ENCODE assay signal across 16 mouse cellular contexts in the genomic region with DNA sequence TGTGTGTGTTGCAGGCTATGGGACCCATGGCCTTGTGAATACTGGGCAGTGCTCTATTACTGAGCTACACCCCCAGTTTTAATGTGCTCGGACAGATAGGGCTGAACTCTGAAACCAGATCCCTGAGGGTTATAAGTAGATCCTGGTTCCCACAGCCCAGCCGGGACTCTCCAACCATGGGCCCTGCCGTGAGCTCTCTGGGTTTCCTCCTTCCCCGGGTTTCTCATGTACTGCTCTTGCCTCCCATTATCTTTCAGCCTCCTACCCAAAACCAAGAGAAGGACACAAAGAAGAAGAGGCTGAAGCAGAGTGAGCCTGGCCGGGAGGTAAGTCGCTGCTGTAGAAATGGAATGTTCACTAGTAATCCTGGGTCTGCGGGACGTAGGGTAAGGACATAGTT. TPM values are rescaled to one million over a fixed set of nuclear protein-coding genes. Genes with fewer than 3 reads are reported as not detected.
DNase-seq lines count a peak whose midpoint lies in the region; ATAC-seq and TF ChIP-seq lines count a peak whose summit lies in the region.
"Had no signal": no experiment of that assay in that cellular context is flagged by ENCODE, and none has a peak within 500 bp of the region (broad histone marks: within the 10 kb centered on the region; RNA-seq: fewer than 3 reads in every experiment).

No protein-coding gene starts in this region.

- H3K4me2 ChIP-seq in intestine, embryonic 14.5 days (ENCODE audit: low read length), result no peak overlapping the region
- no peak overlapping the region for H3K4me2 ChIP-seq in intestine, postnatal 0 days (replicated peaks; ENCODE audit: low read depth)
- peak overlapping the region; percentile 97 for H3K4me2 ChIP-seq in liver, embryonic 15.5 days

- peaks cover 5% of the 10 kb centered on the region for H3K79me2 ChIP-seq in MEL (ENCODE audit: control insufficient read depth, insufficient read depth, low read length, poor library complexity)

- peak overlapping the region; percentile 86 for H3K4me3 ChIP-seq in erythroblast, embryonic 14.5 days (replicated peaks)
- H3K4me3 ChIP-seq in intestine, embryonic 14.5 days (ENCODE audit: low read depth, low read length), result no peak overlapping the region
- H3K4me3 ChIP-seq in intestine, postnatal 0 days (ENCODE audit: low read depth, low read length), result no peak overlapping the region
- H3K4me3 ChIP-seq in MEL (ENCODE audit: control insufficient read depth in 1 of 2, insufficient read depth in 1 of 2, low read depth in 2 of 2, low read length in 2 of 2), result no peak overlapping the region
- H3K4me3 ChIP-seq in liver, embryonic 15.5 days (replicated peaks), result peak overlapping the region; percentile 83

- peaks cover 51% of the 10 kb centered on the region for H3K36me3 ChIP-seq in erythroblast, embryonic 14.5 days (ENCODE audit: control insufficient read depth)
- no peaks in the 10 kb centered on the region for H3K36me3 ChIP-seq in intestine, embryonic 14.5 days (ENCODE audit: control insufficient read depth, insufficient read depth, low read length)
- H3K36me3 ChIP-seq in intestine, postnatal 0 days (ENCODE audit: control insufficient read depth, insufficient read depth), result 0 out of 2 replicates have a peak, but pooled peaks cover 7% of the 10 kb centered on the region
- peaks cover 2 to 19% of the 10 kb centered on the region in 2 experiments; a peak in 2 of 4 replicates for H3K36me3 ChIP-seq in MEL (ENCODE audit: control insufficient read depth in 1 of 2, insufficient read depth in 2 of 2, low read length in 2 of 2)
- H3K36me3 ChIP-seq in liver, embryonic 15.5 days (replicated peaks), result peaks cover 40% of the 10 kb centered on the region

- no peak for TF ChIP-seq POLR2A in MEL (IDR thresholded peaks at IDR 0.05; ENCODE audit: control insufficient read depth in 1 of 2, insufficient read depth in 1 of 2, low read depth in 1 of 2, low read length in 2 of 2, poor library complexity in 1 of 2)

- peaks cover 60% of the 10 kb centered on the region for H3K4me1 ChIP-seq in erythroblast, embryonic 14.5 days (ENCODE audit: control insufficient read depth)
- H3K4me1 ChIP-seq in intestine, embryonic 14.5 days (replicated peaks; ENCODE audit: control insufficient read depth, insufficient read depth, low read length), result no peaks in the 10 kb centered on the region
- H3K4me1 ChIP-seq in intestine, postnatal 0 days (replicated peaks; ENCODE audit: control insufficient read depth, insufficient read depth, low read length), result no peaks in the 10 kb centered on the region
- peaks cover 8 to 27% of the 10 kb centered on the region in 2 experiments for H3K4me1 ChIP-seq in MEL (ENCODE audit: control insufficient read depth in 1 of 2, insufficient read depth in 2 of 2, low read length in 2 of 2)
- peaks cover 41% of the 10 kb centered on the region for H3K4me1 ChIP-seq in liver, embryonic 15.5 days (replicated peaks)

- H3K9ac ChIP-seq in intestine, embryonic 14.5 days (ENCODE audit: low read length), result no peak overlapping the region
- no peak overlapping the region for H3K9ac ChIP-seq in intestine, postnatal 0 days (ENCODE audit: low read depth, low read length)
- 0 out of 2 replicates have a peak overlapping the region, but pooled peaks have one; percentile 89 for H3K9ac ChIP-seq in MEL (ENCODE audit: control insufficient read depth, low read depth, low read length, poor library complexity, severe bottlenecking)
- H3K9ac ChIP-seq in liver, embryonic 15.5 days, result peak overlapping the region; percentile 20; the same call in 1 of the 2 replicates

- no peaks in the 10 kb centered on the region for H3K27me3 ChIP-seq in erythroblast, embryonic 14.5 days (ENCODE audit: control insufficient read depth)
- H3K27me3 ChIP-seq in intestine, embryonic 14.5 days (replicated peaks; ENCODE audit: control insufficient read depth, insufficient read depth, low read length), result peaks cover 10% of the 10 kb centered on the region; the same call in 1 of the 2 replicates
- H3K27me3 ChIP-seq in intestine, postnatal 0 days (replicated peaks; ENCODE audit: control insufficient read depth, insufficient read depth, low read length), result 0 out of 2 replicates have a peak, but pooled peaks cover 5% of the 10 kb centered on the region
- no peaks in the 10 kb centered on the region for H3K27me3 ChIP-seq in MEL (ENCODE audit: control insufficient read depth in 1 of 2, insufficient read depth in 2 of 2, low read length in 2 of 2)
- 0 out of 2 replicates have a peak, but pooled peaks cover 6% of the 10 kb centered on the region for H3K27me3 ChIP-seq in liver, embryonic 15.5 days
- H3K27me3 ChIP-seq: limb, embryonic 15.5 days had no signal

- no peak for ATAC-seq in erythroblast, adult 5-6 weeks (replicated peaks; ENCODE audit: low FRiP score, poor library complexity, severe bottlenecking)
- no peak for ATAC-seq in intestine, embryonic 14.5 days (replicated peaks; ENCODE audit: low FRiP score, low TSS enrichment, low read depth)
- ATAC-seq in intestine, postnatal 0 days, result no peak
- ATAC-seq in liver, embryonic 15.5 days (ENCODE audit: insufficient read depth), result no peak
- no peak for ATAC-seq in megakaryocyte-erythroid progenitor cell, adult 5-6 weeks (replicated peaks; ENCODE audit: low FRiP score, low TSS enrichment, poor library complexity, severe bottlenecking)

- no peak for TF ChIP-seq RAD21 in MEL (IDR thresholded peaks at IDR 0.05; ENCODE audit: low read depth, low read length)

- no peak for TF ChIP-seq EP300 in MEL (IDR thresholded peaks at IDR 0.05; ENCODE audit: low read depth in 1 of 2, low read length in 2 of 2)

- H3K9me3 ChIP-seq in erythroblast, embryonic 14.5 days (ENCODE audit: control insufficient read depth, low read length), result no peaks in the 10 kb centered on the region
- H3K9me3 ChIP-seq in intestine, embryonic 14.5 days (ENCODE audit: control insufficient read depth, low read length), result no peaks in the 10 kb centered on the region
- no peaks in the 10 kb centered on the region for H3K9me3 ChIP-seq in intestine, postnatal 0 days (ENCODE audit: control insufficient read depth)
- H3K9me3 ChIP-seq in MEL (replicated peaks; ENCODE audit: insufficient read depth, low read length), result no peaks in the 10 kb centered on the region
- no peaks in the 10 kb centered on the region for H3K9me3 ChIP-seq in liver, embryonic 15.5 days (replicated peaks)
- H3K9me3 ChIP-seq: hindbrain, embryonic 15.5 days; limb, embryonic 15.5 days had no signal

- WGBS in intestine, embryonic 14.5 days, result 94% methylated on average over 8 of the region's 8 CpGs
- WGBS in intestine, postnatal 0 days, result 94% methylated on average over 8 of the region's 8 CpGs
- 50% methylated on average over 8 of the region's 8 CpGs for WGBS in liver, embryonic 15.5 days (ENCODE audit: insufficient replicate concordance)

- no peak overlapping the region for H3K27ac ChIP-seq in intestine, embryonic 14.5 days (ENCODE audit: low read depth)
- H3K27ac ChIP-seq in intestine, postnatal 0 days (ENCODE audit: low read depth, low read length), result no peak overlapping the region
- no peak overlapping the region for H3K27ac ChIP-seq in MEL (ENCODE audit: control insufficient read depth, low read depth, low read length)
- 0 out of 2 replicates have a peak overlapping the region, but pooled peaks have one; percentile 1 for H3K27ac ChIP-seq in liver, embryonic 15.5 days (replicated peaks)
- H3K27ac ChIP-seq: left cerebral cortex, adult 2 months; limb, embryonic 15.5 days had no signal

- no peak for TF ChIP-seq CTCF in intestine, postnatal 0 days (IDR thresholded peaks at IDR 0.05; ENCODE audit: low read depth)
- no peak for TF ChIP-seq CTCF in MEL (IDR thresholded peaks at IDR 0.05 in 2 of 3, conservative IDR thresholded peaks at IDR 0.05 in 1 of 3; ENCODE audit: control insufficient read depth in 1 of 3, insufficient read depth in 1 of 3, low read depth in 2 of 3, low read length in 3 of 3, poor library complexity in 1 of 3, severe bottlenecking in 1 of 3)

- DNase-seq in intestine, embryonic 14.5 days (ENCODE audit: low spot score), result peak; percentile 28
- no peak for DNase-seq in MEL (ENCODE audit: low read depth, low spot score)
- DNase-seq in urinary bladder, postnatal 25 days (ENCODE audit: low spot score), result no peak
- DNase-seq: adrenal gland, postnatal 25 days; B cell, adult 2 months; embryo, embryonic 11 days; lung, postnatal 4 days; right cerebral cortex, postnatal 14 days had no signal

TF ChIP-seq in MEL, 35 proteins besides CTCF, POLR2A, EP300 and RAD21 (continues in another document):
- TF ChIP-seq BHLHE40 (IDR thresholded peaks at IDR 0.05; ENCODE audit: borderline replicate concordance, low read depth, low read length) (no peak), TAL1 (IDR thresholded peaks at IDR 0.05; ENCODE audit: low read length) (no peak), MYB (IDR thresholded peaks at IDR 0.05; ENCODE audit: low read depth, low read length) (no peak)

RNA-seq across cellular contexts. Expression of a gene that starts 1.3 kb away (rescaled TPM):
- 1.1 and 1.5 TPM in 2 replicates for polyA plus RNA-seq in erythroblast, embryonic 14.5 days (2012)
- total RNA-seq in erythroblast, adult 5-6 weeks (2015; ENCODE audit: low replicate concordance), result 1.5 and 5.2 TPM in 2 replicates
- 10.2 and 19.0 TPM in 2 replicates for total RNA-seq in erythroblast, adult 5-6 weeks (2017; ENCODE audit: low replicate concordance)
- 8.5 and 8.9 TPM in 2 replicates for polyA plus RNA-seq in intestine, embryonic 14.5 days (2014; fragmentation: Nextera tagmentation; extraction: Ambion mirVana)
- 3.8 TPM in 2 replicates for polyA plus RNA-seq in intestine, postnatal 0 days (2015; fragmentation: Nextera tagmentation; extraction: Ambion mirVana)
- total RNA-seq in MEL (2012; rRNA removed), result 15.3 and 18.7 TPM in 2 replicates
- polyA plus RNA-seq in MEL (2012; ENCODE audit: insufficient read depth in 1 of 2, insufficient read length in 2 of 2, low read depth in 1 of 2, low replicate concordance in 2 of 2, missing spikeins in 1 of 2), result 10 to 100 TPM in 1 of 2 experiments, not detected in 1; 26.3 TPM
- 14.6 and 14.7 TPM in 2 replicates for polyA plus RNA-seq in liver, embryonic 15.5 days (2015; fragmentation: Nextera tagmentation; extraction: Ambion mirVana)
- total RNA-seq in megakaryocyte-erythroid progenitor cell, adult 5-6 weeks (2014; fragmentation: Nextera tagmentation), result 36.0 and 45.4 TPM in 2 replicates
- 58.1 and 73.2 TPM in 2 replicates for total RNA-seq in megakaryocyte-erythroid progenitor cell, adult 5-6 weeks (2017)

RNA-seq across cellular contexts. Expression of a gene that starts 45.0 kb away (rescaled TPM):
- 0.39 and 0.43 TPM in 2 replicates for polyA plus RNA-seq in erythroblast, embryonic 14.5 days (2012)
- 8.8 and 28.8 TPM in 2 replicates for total RNA-seq in erythroblast, adult 5-6 weeks (2015; ENCODE audit: low replicate concordance)
- 7.6 and 13.5 TPM in 2 replicates for total RNA-seq in erythroblast, adult 5-6 weeks (2017; ENCODE audit: low replicate concordance)
- 87.3 and 90.8 TPM in 2 replicates for polyA plus RNA-seq in intestine, embryonic 14.5 days (2014; fragmentation: Nextera tagmentation; extraction: Ambion mirVana)
- polyA plus RNA-seq in intestine, postnatal 0 days (2015; fragmentation: Nextera tagmentation; extraction: Ambion mirVana), result 55.2 and 62.4 TPM in 2 replicates
- total RNA-seq in MEL (2012; rRNA removed), result 46.3 and 52.0 TPM in 2 replicates
- polyA plus RNA-seq in MEL (2012; ENCODE audit: insufficient read depth in 1 of 2, insufficient read length in 2 of 2, low read depth in 1 of 2, low replicate concordance in 2 of 2, missing spikeins in 1 of 2), result 10 to 100 TPM in 1 of 2 experiments, not detected in 1; 50.3 TPM
- polyA plus RNA-seq in liver, embryonic 15.5 days (2015; fragmentation: Nextera tagmentation; extraction: Ambion mirVana), result 28.9 and 30.8 TPM in 2 replicates
- 42.3 and 47.2 TPM in 2 replicates for total RNA-seq in megakaryocyte-erythroid progenitor cell, adult 5-6 weeks (2014; fragmentation: Nextera tagmentation)
- 25.6 and 64.9 TPM in 2 replicates for total RNA-seq in megakaryocyte-erythroid progenitor cell, adult 5-6 weeks (2017)

Comparison
In these comparisons a context has a peak if more than half of its experiments do, and no peak if none do; other contexts are left out.
1. H3K4me3 ChIP-seq: peak in erythroblast, embryonic 14.5 days (single experiment) and liver, embryonic 15.5 days (single experiment); none in intestine, embryonic 14.5 days (single experiment), intestine, postnatal 0 days (single experiment) and MEL (0 of 2).
2. H3K9ac ChIP-seq: peak in MEL (single experiment) and liver, embryonic 15.5 days (single experiment); none in intestine, embryonic 14.5 days (single experiment) and intestine, postnatal 0 days (single experiment).